Mouse (Mus musculus) embryonic fibroblast, embryonic 13.5 days (primary cell): ENCODE measurements around the gene Tesk2. TPM values are rescaled to one million over a fixed set of nuclear protein-coding genes. Genes with fewer than 3 reads are reported as not detected.

Source experiments
- H3K27ac ChIP-seq: 2 replicates; pipeline ENCODE4 v1.5.1; 2012; ENCODE audit warnings: low read length, control low read depth, inconsistent platforms; ENCODE audit not compliant: insufficient read depth
- H3K4me1 ChIP-seq: 2 replicates; pipeline ENCODE4 v1.6.1; 2011; ENCODE audit warnings: low read length; ENCODE audit not compliant: control insufficient read depth, insufficient read depth
- H3K4me3 ChIP-seq: 2 replicates; pipeline ENCODE4 v1.5.1; 2011; ENCODE audit warnings: mild to moderate bottlenecking, control low read depth, low read length; ENCODE audit not compliant: insufficient read depth
- CTCF ChIP-seq: IDR thresholded peaks from 2 replicates; pipeline ENCODE4 v1.5.1; 2011; ENCODE audit warnings: mild to moderate bottlenecking, control low read depth, low read length, moderate library complexity, borderline replicate concordance; ENCODE audit not compliant: insufficient read depth
- POLR2A ChIP-seq: IDR thresholded peaks from 2 replicates; pipeline ENCODE4 v1.6.1; 2011; ENCODE audit warnings: low read depth, mild to moderate bottlenecking, control low read depth, low read length, moderate library complexity
- polyA plus RNA-seq: library from polyadenylated mRNA; stranded (reverse); fragments of >200 nt; gene quantifications from 2 replicates; pipeline ENCODE4 v1.2.4, GENCODE M21; 2011; ENCODE audit warnings: low read depth; ENCODE audit not compliant: missing spikeins, insufficient read length

The Tesk2 gene
- polyA plus RNA-seq, 1 experiment: 6.3 TPM

DNA sequence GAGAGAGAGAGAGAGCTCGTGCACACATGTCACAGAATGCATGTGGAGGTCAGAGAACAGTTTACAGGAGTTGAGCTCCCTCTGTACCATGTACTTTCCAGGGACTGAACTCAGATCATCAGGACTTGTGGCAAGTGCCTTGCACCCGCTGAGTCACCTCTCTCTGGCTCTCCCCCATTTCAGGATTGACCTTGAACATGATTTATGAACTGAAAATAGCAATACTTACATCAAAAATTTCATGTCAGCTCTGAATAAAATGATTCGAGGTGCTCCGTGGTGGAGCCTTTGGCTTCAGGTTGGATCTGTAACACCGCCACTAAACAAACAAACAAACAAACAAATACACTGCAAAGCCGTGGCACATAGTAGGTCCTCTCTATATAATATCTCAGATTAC, 120.1 kb downstream of the Tesk2 start:
- no peak overlapping the region for H3K4me3 ChIP-seq
- H3K4me1 ChIP-seq: no peaks in the 10 kb centered on the region
- TF ChIP-seq POLR2A (no peak), CTCF (no peak)
- no peak overlapping the region for H3K27ac ChIP-seq

DNA sequence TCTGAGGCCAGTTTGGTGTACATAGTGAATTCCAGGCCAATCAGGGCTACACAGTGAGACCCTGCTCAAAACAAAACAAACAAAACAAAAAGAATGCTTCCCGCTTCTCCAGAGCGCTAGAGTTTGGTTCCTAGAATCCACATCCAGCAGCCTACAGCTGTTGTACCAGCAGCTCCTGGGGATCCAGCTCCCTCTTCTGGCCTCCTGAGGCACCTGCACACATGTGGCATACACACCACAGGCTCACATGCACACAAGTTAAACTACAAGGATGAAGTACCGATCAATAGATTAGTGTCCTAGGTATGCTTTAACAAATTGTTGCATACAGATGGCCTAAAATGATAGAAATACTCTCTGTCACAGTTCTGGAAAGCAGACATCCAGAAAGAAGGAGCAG, 123.6 kb downstream of the Tesk2 start:
- no peak for TF ChIP-seq CTCF
- no peak for TF ChIP-seq POLR2A

DNA sequence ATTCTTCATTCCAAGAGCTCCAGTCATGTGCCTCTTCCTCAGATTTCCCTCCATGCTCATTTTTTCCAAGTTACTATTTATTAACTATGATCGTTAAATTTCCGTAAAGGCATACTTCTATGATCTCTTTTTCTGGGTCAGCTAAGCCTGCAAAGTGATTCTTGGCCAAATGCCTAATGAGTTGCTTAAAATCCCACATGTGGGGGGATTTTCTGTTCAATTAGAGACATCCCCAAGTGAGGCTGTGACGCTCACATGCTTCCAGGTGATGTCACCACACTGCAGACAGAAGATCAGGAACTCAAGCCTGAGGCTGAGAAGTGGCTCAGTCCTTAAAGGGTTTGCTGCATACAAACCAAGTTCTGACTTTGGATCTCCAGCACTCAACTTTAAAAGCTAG, 129.2 kb downstream of the Tesk2 start:
- Histone ChIP-seq H3K4me1 (no peaks in the 10 kb centered on the region), H3K4me3 (no peak overlapping the region), H3K27ac (no peak overlapping the region)
- no peak for TF ChIP-seq POLR2A
- TF ChIP-seq CTCF: no peak

More for the DNA sequence above, 123.6 kb downstream of the Tesk2 start:
- no peaks in the 10 kb centered on the region for H3K4me1 ChIP-seq
- no peak overlapping the region for H3K4me3 ChIP-seq
- H3K27ac ChIP-seq: no peak overlapping the region

DNA sequence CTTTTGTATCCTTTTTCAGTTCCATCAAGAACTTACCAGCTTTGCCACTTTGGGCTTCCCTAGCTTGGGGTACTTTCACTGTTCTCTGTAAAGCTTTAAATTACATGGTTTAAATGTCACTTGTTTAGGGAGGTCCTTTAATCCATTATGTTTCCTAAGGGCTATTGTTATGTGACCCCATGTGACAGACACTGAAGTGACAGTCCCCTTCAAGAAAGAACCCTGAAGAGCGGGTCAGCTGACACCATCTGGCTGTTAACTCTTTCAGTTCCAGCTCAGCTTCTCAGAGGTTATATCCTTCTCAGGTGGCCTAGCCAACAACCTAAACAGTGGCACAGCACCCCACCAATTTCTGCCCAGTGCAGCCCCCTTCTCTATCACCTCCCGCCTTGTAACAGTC, 133.5 kb downstream of the Tesk2 start:
- H3K27ac ChIP-seq: no peak overlapping the region
- TF ChIP-seq POLR2A (no peak), CTCF (no peak)

More for the DNA sequence above, 133.5 kb downstream of the Tesk2 start:
- Histone ChIP-seq H3K4me1 (no peaks in the 10 kb centered on the region), H3K4me3 (no peak overlapping the region)

Other genes starting within 250 kb of the Tesk2 start
- gene Ipp, start 213.4 kb upstream of the Tesk2 start, polyA plus RNA-seq: 9.1 and 9.3 TPM in 2 replicates
- 19.8 and 30.4 TPM in 2 replicates for gene Tmem69, start 165.0 kb upstream of the Tesk2 start, polyA plus RNA-seq
- 34.3 and 38.1 TPM in 2 replicates for gene Gpbp1l1, start 163.3 kb upstream of the Tesk2 start, polyA plus RNA-seq
- gene Ccdc17, start 124.3 kb upstream of the Tesk2 start, polyA plus RNA-seq: 1.9 and 2.6 TPM in 2 replicates
- 63.7 and 95.4 TPM in 2 replicates for gene Nasp, start 93.0 kb upstream of the Tesk2 start, polyA plus RNA-seq
- 575 and 597 TPM in 2 replicates for gene Akr1a1, start 69.3 kb upstream of the Tesk2 start, polyA plus RNA-seq
- 887 and 980 TPM in 2 replicates for gene Prdx1, start 35.4 kb upstream of the Tesk2 start, polyA plus RNA-seq
- gene Mmachc, start 12.5 kb upstream of the Tesk2 start, polyA plus RNA-seq: 18.6 and 22.6 TPM in 2 replicates
- gene Ccdc163, start 12.4 kb upstream of the Tesk2 start, polyA plus RNA-seq: 21.8 and 33.8 TPM in 2 replicates
- 18.4 and 18.6 TPM in 2 replicates for gene Toe1, start 86.7 kb downstream of the Tesk2 start, polyA plus RNA-seq
- 4.7 and 9.2 TPM in 2 replicates for gene Mutyh, start 86.8 kb downstream of the Tesk2 start, polyA plus RNA-seq
- 0.39 TPM in 1 of 2 replicates, not detected in the other for gene Hpdl, start 100.8 kb downstream of the Tesk2 start, polyA plus RNA-seq
- not detected in 2 replicates for gene Zswim5, start 156.4 kb downstream of the Tesk2 start, polyA plus RNA-seq